Mouse (Mus musculus) liver, adult 2 months (tissue): ENCODE measurements around the gene Fbxw7.

ENCODE experiments used
- CTCF ChIP-seq: fragments of 200-500 bp; IDR thresholded peaks from 2 replicates; pipeline ENCODE4 v1.5.1; 2011; ENCODE audit warnings: low read depth, low read length, control low read depth
- POLR2A ChIP-seq: fragments of 200-500 bp; IDR thresholded peaks from 2 replicates; pipeline ENCODE4 v1.6.1; 2011; ENCODE audit warnings: low read length, control low read depth; ENCODE audit not compliant: insufficient read depth; ENCODE audit errors: extremely low read depth

DNA sequence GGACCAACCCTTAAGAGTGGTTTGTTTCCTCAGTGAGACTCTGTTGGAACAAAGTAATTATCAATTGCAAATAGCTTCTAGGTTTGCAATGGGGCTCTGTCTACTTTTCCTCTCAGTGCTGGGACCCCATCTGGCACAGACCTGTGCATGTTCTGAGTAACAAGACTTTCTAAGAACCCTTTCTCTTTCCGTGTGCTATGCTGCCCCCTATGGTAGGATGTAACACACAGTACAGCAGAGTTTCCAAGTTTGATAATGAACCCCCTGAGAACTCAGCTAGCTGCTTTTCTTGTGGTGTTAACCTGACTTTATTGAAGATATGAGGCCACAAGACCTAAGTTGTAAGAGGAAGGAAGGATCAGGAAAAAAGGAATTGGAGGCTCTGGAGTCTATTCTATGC lies 91.5 kb downstream of the Fbxw7 start:
- TF ChIP-seq POLR2A, result no peak
- no peak for TF ChIP-seq CTCF
